ENCODE assay signal across 8 mouse cellular contexts in the genomic region with DNA sequence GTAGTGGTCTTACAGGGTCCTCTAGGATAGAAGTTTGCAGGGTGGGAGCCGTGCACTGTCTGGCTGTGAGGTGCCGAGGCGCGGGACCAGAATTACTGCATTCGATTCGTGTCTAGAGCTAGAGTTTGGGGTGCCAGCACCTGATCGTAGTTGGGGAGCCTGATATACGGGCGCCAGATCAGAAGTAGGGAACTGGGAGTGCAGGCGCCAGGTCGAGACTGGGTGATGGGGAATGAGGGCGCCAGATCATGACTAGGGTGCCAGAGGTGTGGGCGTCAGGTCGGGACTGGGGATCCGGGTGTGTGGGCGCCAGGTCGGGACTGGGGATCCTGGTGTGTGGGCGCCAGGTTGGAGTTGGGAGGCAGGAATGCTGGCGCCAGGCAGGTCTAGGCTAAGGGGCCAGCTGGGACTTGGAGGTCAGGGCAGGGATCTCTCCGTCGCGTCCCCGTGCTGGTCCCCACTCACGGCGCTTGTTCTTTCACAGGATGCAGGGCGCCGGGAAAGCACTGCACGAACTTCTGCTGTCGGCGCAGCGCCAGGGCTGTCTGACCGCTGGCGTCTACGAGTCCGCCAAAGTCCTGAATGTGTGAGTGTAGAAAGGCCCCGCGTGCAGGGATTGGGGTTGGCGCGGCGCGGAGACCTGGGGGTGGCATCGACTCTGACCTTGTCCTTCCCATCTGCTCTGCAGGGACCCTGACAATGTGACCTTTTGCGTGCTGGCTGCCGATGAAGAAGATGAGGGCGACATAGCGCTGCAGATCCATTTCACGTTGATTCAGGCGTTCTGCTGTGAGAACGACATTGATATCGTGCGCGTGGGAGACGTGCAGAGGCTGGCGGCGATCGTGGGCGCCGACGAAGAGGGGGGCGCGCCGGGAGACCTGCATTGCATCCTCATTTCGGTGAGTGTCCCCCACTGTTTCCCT. TPM values are rescaled to one million over a fixed set of nuclear protein-coding genes. Genes with fewer than 3 reads are reported as not detected.
DNase-seq lines count a peak whose midpoint lies in the region; ATAC-seq and TF ChIP-seq lines count a peak whose summit lies in the region.

No protein-coding gene starts in this region.

- peaks cover 91% of the 10 kb centered on the region for H3K4me1 ChIP-seq in embryonic facial prominence, embryonic 10.5 days
- H3K4me1 ChIP-seq in kidney, adult 2 months (ENCODE audit: control insufficient read depth, insufficient read depth, low read length) = peaks cover 15% of the 10 kb centered on the region
- peaks cover 65% of the 10 kb centered on the region for H3K4me1 ChIP-seq in limb, embryonic 13.5 days
- H3K4me1 ChIP-seq in midbrain, embryonic 15.5 days = peaks cover 53% of the 10 kb centered on the region

- DNase-seq in adrenal gland, postnatal 10 days = peak; percentile 86
- DNase-seq in embryonic facial prominence, embryonic 10.5 days (ENCODE audit: low spot score) = peak; percentile 68
- DNase-seq in heart, adult 18-20 months = peak; percentile 86 to 88
- DNase-seq in kidney, adult 2 months = peak; percentile 86
- peak; percentile 74 for DNase-seq in spleen, postnatal 10 days (ENCODE audit: low spot score in 2 of 2)

- under 1% methylated on average over 63 of the region's 63 CpGs for WGBS in embryonic facial prominence, embryonic 10.5 days
- WGBS in kidney, adult 2 months = under 1% methylated on average over 63 of the region's 63 CpGs
- under 1% methylated on average over 63 of the region's 63 CpGs for WGBS in limb, embryonic 13.5 days
- under 1% methylated on average over 63 of the region's 63 CpGs for WGBS in midbrain, embryonic 15.5 days

- TF ChIP-seq CTCF in kidney, adult 2 months (conservative IDR thresholded peaks at IDR 0.05; ENCODE audit: insufficient read depth, insufficient read length, low read depth, low read length) = no peak

- H3K36me3 ChIP-seq in embryonic facial prominence, embryonic 10.5 days (replicated peaks) = peaks cover 3% of the 10 kb centered on the region; the same call in 1 of the 2 replicates
- H3K36me3 ChIP-seq in kidney, adult 2 months (ENCODE audit: control insufficient read depth, insufficient read depth, low read length) = no peaks in the 10 kb centered on the region; the same call in 1 of the 2 replicates
- H3K36me3 ChIP-seq in limb, embryonic 13.5 days = no peaks in the 10 kb centered on the region
- no peaks in the 10 kb centered on the region for H3K36me3 ChIP-seq in midbrain, embryonic 15.5 days (replicated peaks)

- no peak for TF ChIP-seq POLR2A in kidney, adult 2 months (IDR thresholded peaks at IDR 0.05; ENCODE audit: low read depth, low read length)

- peak overlapping the region; percentile 74 for H3K4me3 ChIP-seq in embryonic facial prominence, embryonic 10.5 days
- peak overlapping the region; percentile 86 for H3K4me3 ChIP-seq in kidney, adult 2 months (ENCODE audit: insufficient read depth, low read depth, low read length)
- peak overlapping the region; percentile 67 for H3K4me3 ChIP-seq in limb, embryonic 13.5 days
- peak overlapping the region; percentile 55 for H3K4me3 ChIP-seq in midbrain, embryonic 15.5 days

- H3K4me2 ChIP-seq in limb, embryonic 13.5 days (replicated peaks) = peak overlapping the region; percentile 94
- peak overlapping the region; percentile 99 for H3K4me2 ChIP-seq in midbrain, embryonic 15.5 days

- H3K9ac ChIP-seq in limb, embryonic 13.5 days = peak overlapping the region; percentile 77
- peak overlapping the region; percentile 57 for H3K9ac ChIP-seq in midbrain, embryonic 15.5 days

- peaks cover 72% of the 10 kb centered on the region for H3K27me3 ChIP-seq in embryonic facial prominence, embryonic 10.5 days (replicated peaks; ENCODE audit: low read depth, poor library complexity, severe bottlenecking)
- H3K27me3 ChIP-seq in kidney, adult 2 months (replicated peaks; ENCODE audit: control insufficient read depth, insufficient read depth, low read length) = no peaks in the 10 kb centered on the region
- peaks cover 4% of the 10 kb centered on the region; the same call in 1 of the 2 replicates for H3K27me3 ChIP-seq in limb, embryonic 13.5 days
- H3K27me3 ChIP-seq in midbrain, embryonic 15.5 days (replicated peaks) = peaks cover 12% of the 10 kb centered on the region

- peak overlapping the region; percentile 89 for H3K27ac ChIP-seq in embryonic facial prominence, embryonic 10.5 days (replicated peaks)
- H3K27ac ChIP-seq in kidney, adult 2 months (ENCODE audit: insufficient read depth, low read depth, low read length) = peak overlapping the region; percentile 96
- H3K27ac ChIP-seq in limb, embryonic 13.5 days = peak overlapping the region; percentile 72
- H3K27ac ChIP-seq in midbrain, embryonic 15.5 days = peak overlapping the region; percentile 84

- H3K9me3 ChIP-seq in embryonic facial prominence, embryonic 10.5 days = no peaks in the 10 kb centered on the region
- H3K9me3 ChIP-seq in limb, embryonic 13.5 days = no peaks in the 10 kb centered on the region
- no peaks in the 10 kb centered on the region for H3K9me3 ChIP-seq in midbrain, embryonic 15.5 days

- ATAC-seq in limb, embryonic 13.5 days (ENCODE audit: low FRiP score, low read depth) = peak; percentile 26
- ATAC-seq in midbrain, embryonic 15.5 days (replicated peaks) = peak; percentile 43
- ATAC-seq in granulocyte monocyte progenitor cell, adult 5-6 weeks (replicated peaks; ENCODE audit: poor library complexity, severe bottlenecking) = no peak

RNA-seq across cellular contexts. Expression of a gene that starts 0.7 kb away (rescaled TPM):
- total RNA-seq in adrenal gland, postnatal 10 days (2021) = 10 to 100 TPM; 28.4 to 87.1 TPM
- 61.5 and 75.2 TPM in 2 replicates for polyA plus RNA-seq in embryonic facial prominence, embryonic 10.5 days (2016; fragmentation: Nextera tagmentation; extraction: Ambion mirVana)
- total RNA-seq in heart, adult 18-20 months (2021) = 10 to 100 TPM; 11.7 to 13.8 TPM
- 57.2 and 59.8 TPM in 2 replicates for polyA plus RNA-seq in kidney, adult 2 months (2012; rRNA removed)
- polyA plus RNA-seq in limb, embryonic 13.5 days (2015; fragmentation: Nextera tagmentation; extraction: Ambion mirVana) = 47.3 and 49.5 TPM in 2 replicates
- polyA plus RNA-seq in midbrain, embryonic 15.5 days (2015; fragmentation: Nextera tagmentation; extraction: Ambion mirVana) = 56.2 and 69.1 TPM in 2 replicates
- total RNA-seq in granulocyte monocyte progenitor cell, adult 5-6 weeks (2014; fragmentation: Nextera tagmentation) = 0.60 and 1.8 TPM in 2 replicates
- 3.3 and 7.0 TPM in 2 replicates for total RNA-seq in granulocyte monocyte progenitor cell, adult 5-6 weeks (2017)

RNA-seq across cellular contexts. Expression of a gene that starts 53.6 kb away (rescaled TPM):
- total RNA-seq in adrenal gland, postnatal 10 days (2021) = 10 to 100 TPM; 13.9 to 25.4 TPM
- 6.8 and 7.8 TPM in 2 replicates for polyA plus RNA-seq in embryonic facial prominence, embryonic 10.5 days (2016; fragmentation: Nextera tagmentation; extraction: Ambion mirVana)
- total RNA-seq in heart, adult 18-20 months (2021) = 10 to 100 TPM; 57.5 to 67.5 TPM
- 87.8 and 93.2 TPM in 2 replicates for polyA plus RNA-seq in kidney, adult 2 months (2012; rRNA removed)
- polyA plus RNA-seq in limb, embryonic 13.5 days (2015; fragmentation: Nextera tagmentation; extraction: Ambion mirVana) = 4.4 and 5.8 TPM in 2 replicates
- 13.4 and 15.1 TPM in 2 replicates for polyA plus RNA-seq in midbrain, embryonic 15.5 days (2015; fragmentation: Nextera tagmentation; extraction: Ambion mirVana)
- total RNA-seq in granulocyte monocyte progenitor cell, adult 5-6 weeks (2014; fragmentation: Nextera tagmentation) = 31.5 and 32.8 TPM in 2 replicates
- 8.3 and 9.9 TPM in 2 replicates for total RNA-seq in granulocyte monocyte progenitor cell, adult 5-6 weeks (2017)
